Mouse (Mus musculus) embryonic facial prominence, embryonic 14.5 days (tissue): ENCODE data around the gene Gm38392. TPM values are rescaled to one million over a fixed set of nuclear protein-coding genes. Genes with fewer than 3 reads are reported as not detected.
A peak's percentile ranks its signal among the peaks of the same experiment; 100 is the strongest.

Experiments used
- ATAC-seq: fragments of 200-750 bp; cut with Nextera tagmentation; 2 replicates; pipeline ENCODE4 v1.8.0; 2017; ENCODE audit warnings: low read depth, moderate number of reproducible peaks, moderate TSS enrichment
- DNase-seq: peaks from one replicate; pipeline ENCODE4 v3.0.0-alpha.2; 2015; ENCODE audit warnings: low spot score
- H3K27ac ChIP-seq: fragments of 300-500 bp; sonication (generic); replicated peaks from 2 replicates; pipeline ENCODE4 v1.5.1; 2014; ENCODE audit warnings: low read depth, mild to moderate bottlenecking, low read length, moderate library complexity
- H3K27me3 ChIP-seq: fragments of 300-500 bp; sonication (generic); replicated peaks from 2 replicates; pipeline ENCODE4 v1.6.1; 2014; ENCODE audit warnings: low read length; ENCODE audit not compliant: control insufficient read depth, insufficient read depth
- H3K36me3 ChIP-seq: fragments of 300-500 bp; sonication (generic); 2 replicates; pipeline ENCODE4 v1.6.1; 2014; ENCODE audit warnings: low read length, mixed read lengths; ENCODE audit not compliant: control insufficient read depth, insufficient read depth
- H3K4me1 ChIP-seq: fragments of 300-500 bp; sonication (generic); 2 replicates; pipeline ENCODE4 v1.6.1; 2014; ENCODE audit warnings: antibody characterized with exemption, low read length; ENCODE audit not compliant: control insufficient read depth, insufficient read depth
- H3K4me2 ChIP-seq: fragments of 300-500 bp; sonication (generic); 2 replicates; pipeline ENCODE4 v1.6.1; 2014; ENCODE audit warnings: low read depth, mild to moderate bottlenecking, low read length, moderate library complexity, mixed read lengths
- H3K4me3 ChIP-seq: fragments of 300-500 bp; sonication (generic); 2 replicates; pipeline ENCODE4 v1.5.1; 2014; ENCODE audit warnings: low read depth, mild to moderate bottlenecking, low read length
- H3K9ac ChIP-seq: fragments of 300-500 bp; sonication (generic); 2 replicates; pipeline ENCODE4 v1.6.1; 2014; ENCODE audit warnings: low read depth, mild to moderate bottlenecking, low read length, moderate library complexity, mixed read lengths
- H3K9me3 ChIP-seq: fragments of 300-500 bp; sonication (generic); 2 replicates; pipeline ENCODE4 v1.6.1; 2016; ENCODE audit warnings: low read length; ENCODE audit not compliant: control insufficient read depth
- WGBS: fragments of 180-500 bp; shearing (Covaris S2); extraction: QIAGEN DNeasy Blood & Tissue Kit; methylation state at CpG from one replicate; pipeline ENCODE4 v1.1.7; 2014; 5-methylcytosine and 5-hydroxymethylcytosine counted together
- polyA plus RNA-seq: library from polyadenylated mRNA; unstranded; fragments of >200 nt; fragmentation: Nextera tagmentation; extraction: Ambion mirVana; gene quantifications from 2 replicates; pipeline ENCODE4 v1.2.1, GENCODE M21; 2014

Gm38392 gene
- polyA plus RNA-seq, 1 experiment from 2014 or later, result not detected

DNA sequence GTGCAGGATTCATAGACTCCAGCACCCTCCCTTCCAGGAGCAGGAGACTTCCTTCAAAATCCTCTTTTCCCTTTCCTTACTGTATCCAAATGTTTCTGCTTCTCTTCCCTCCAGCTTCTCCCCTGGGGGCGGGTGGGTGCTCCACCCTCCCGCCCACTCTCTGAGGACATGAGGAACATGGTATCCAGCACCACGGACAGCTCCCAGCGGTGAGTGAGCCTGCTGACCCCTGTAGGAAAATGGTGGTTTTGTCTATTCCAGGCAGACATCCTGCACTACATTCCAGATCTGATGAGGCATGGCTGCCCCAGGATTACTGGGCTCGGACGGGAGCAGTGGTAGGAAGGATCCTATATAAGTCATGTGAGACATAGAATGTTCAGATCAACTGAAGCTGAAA lies 66.2 kb downstream of the Gm38392 start:
- Histone ChIP-seq H3K4me2 (no peak overlapping the region), H3K4me1 (no peaks in the 10 kb centered on the region), H3K27ac (no peak overlapping the region), H3K36me3 (no peaks in the 10 kb centered on the region), H3K27me3 (peaks cover 67% of the 10 kb centered on the region), H3K9me3 (no peaks in the 10 kb centered on the region), H3K4me3 (no peak overlapping the region), H3K9ac (no peak overlapping the region)
- 0% methylated on average over 6 of the region's 6 CpGs for WGBS
- ATAC-seq (no peak), DNase-seq (peak; percentile 89)

DNA sequence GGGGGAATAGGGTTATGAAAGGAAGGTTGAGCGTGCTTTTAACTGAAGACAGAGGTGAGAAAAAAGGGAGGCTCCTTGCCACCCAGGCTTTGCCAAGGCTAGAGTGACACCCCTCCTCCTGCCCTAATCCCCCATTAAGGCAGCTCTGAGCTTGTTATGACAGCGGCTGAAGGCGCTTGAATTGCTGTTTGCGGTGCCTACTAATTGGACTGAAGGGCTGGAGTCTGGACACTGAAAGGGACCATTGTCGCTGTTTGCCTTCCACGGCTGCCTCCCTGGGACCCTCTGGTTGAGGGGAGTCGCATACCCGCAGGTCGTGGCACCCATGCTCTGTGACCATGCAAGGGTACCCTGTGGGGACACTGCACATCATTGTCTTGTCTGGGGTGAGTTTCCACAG lies 67.1 kb downstream of the Gm38392 start:
- WGBS, result 15% methylated on average over 9 of the region's 9 CpGs
- Histone ChIP-seq H3K36me3 (no peaks in the 10 kb centered on the region), H3K4me2 (no peak overlapping the region), H3K4me3 (no peak overlapping the region), H3K4me1 (0 out of 2 replicates have a peak, but pooled peaks cover 7% of the 10 kb centered on the region), H3K27me3 (peaks cover 74% of the 10 kb centered on the region), H3K9ac (no peak overlapping the region), H3K27ac (no peak overlapping the region), H3K9me3 (no peaks in the 10 kb centered on the region)
- DNase-seq (no peak), ATAC-seq (no peak)

- no peak overlapping the region for H3K27ac ChIP-seq
- H3K4me1 ChIP-seq, result 0 out of 2 replicates have a peak, but pooled peaks cover 9% of the 10 kb centered on the region
- no peak overlapping the region for H3K9ac ChIP-seq
- H3K9me3 ChIP-seq, result no peaks in the 10 kb centered on the region
- DNase-seq, result no peak
- no peaks in the 10 kb centered on the region for H3K36me3 ChIP-seq
- no peak overlapping the region for H3K4me3 ChIP-seq
- H3K27me3 ChIP-seq, result peaks cover 91% of the 10 kb centered on the region
- H3K4me2 ChIP-seq, result no peak overlapping the region
- no peak for ATAC-seq
- WGBS, result 43% methylated on average over 1 of the region's 2 CpGs
Observed at GRCm38 (mm10) chr3:88217679-88218078, 69.3 kb downstream of the Gm38392 start.

- ATAC-seq (no peak), DNase-seq (no peak)
- Histone ChIP-seq H3K4me2 (no peak overlapping the region), H3K27me3 (peaks cover 93% of the 10 kb centered on the region), H3K36me3 (no peaks in the 10 kb centered on the region), H3K4me1 (0 out of 2 replicates have a peak, but pooled peaks cover 9% of the 10 kb centered on the region), H3K27ac (no peak overlapping the region), H3K9me3 (no peaks in the 10 kb centered on the region), H3K9ac (no peak overlapping the region), H3K4me3 (no peak overlapping the region)
- 8% methylated on average over 7 of the region's 7 CpGs for WGBS
Observed at GRCm38 (mm10) chr3:88216534-88217326, 70.3 kb downstream of the Gm38392 start.

- Histone ChIP-seq H3K4me2 (peak overlapping the region; percentile 35; the same call in 1 of the 2 replicates), H3K27ac (no peak overlapping the region), H3K4me1 (0 out of 2 replicates have a peak, but pooled peaks cover 9% of the 10 kb centered on the region), H3K27me3 (peaks cover 95% of the 10 kb centered on the region), H3K36me3 (no peaks in the 10 kb centered on the region), H3K9ac (0 out of 2 replicates have a peak overlapping the region, but pooled peaks have one; percentile 19), H3K9me3 (no peaks in the 10 kb centered on the region), H3K4me3 (peak overlapping the region; percentile 26)
- DNase-seq, result no peak
- ATAC-seq, result no peak
- WGBS, result 2% methylated on average over 6 of the region's 6 CpGs
Observed at GRCm38 (mm10) chr3:88216116-88216515, 70.9 kb downstream of the Gm38392 start.

- Histone ChIP-seq H3K36me3 (no peaks in the 10 kb centered on the region), H3K4me1 (0 out of 2 replicates have a peak, but pooled peaks cover 9% of the 10 kb centered on the region), H3K9ac (0 out of 2 replicates have a peak overlapping the region, but pooled peaks have one; percentile 19), H3K27ac (no peak overlapping the region), H3K4me2 (peak overlapping the region; percentile 35), H3K4me3 (peak overlapping the region; percentile 26), H3K9me3 (no peaks in the 10 kb centered on the region), H3K27me3 (peaks cover 96% of the 10 kb centered on the region)
- DNase-seq (no peak), ATAC-seq (no peak)
- WGBS, result 2% methylated on average over 23 of the region's 23 CpGs
Observed at GRCm38 (mm10) chr3:88215553-88216004, 71.4 kb downstream of the Gm38392 start.

DNA sequence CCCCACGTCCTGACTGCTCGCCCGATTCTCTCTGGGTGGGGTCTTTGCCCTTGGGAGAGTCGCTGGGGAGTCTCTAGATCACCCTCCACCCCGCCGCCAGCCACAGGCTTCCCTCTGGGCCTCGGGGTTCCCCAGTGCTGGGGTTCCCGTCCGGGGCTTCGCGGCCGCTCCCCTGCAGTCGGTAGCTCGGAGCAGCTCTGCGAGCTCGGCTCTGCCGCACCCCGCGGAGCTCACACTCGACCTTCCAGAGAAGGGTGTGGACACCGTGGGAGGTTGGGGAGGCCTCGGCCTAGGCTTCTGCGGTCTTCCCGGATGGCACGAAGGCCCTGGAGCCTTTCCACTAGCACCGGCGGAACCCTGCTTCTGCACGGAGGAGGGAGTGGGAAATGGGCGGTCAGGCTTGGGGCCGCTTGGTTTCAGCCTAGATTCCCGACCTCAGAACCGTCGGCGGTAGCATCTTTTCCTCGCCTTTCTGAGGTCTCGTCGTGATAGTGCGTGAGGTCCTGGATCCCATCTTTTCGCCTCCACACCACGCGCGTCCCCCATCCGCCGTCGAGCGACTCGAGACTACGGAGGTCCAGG lies 71.9 kb downstream of the Gm38392 start:
- DNase-seq (no peak), ATAC-seq (no peak)
- Histone ChIP-seq H3K9me3 (no peaks in the 10 kb centered on the region), H3K4me2 (peak overlapping the region; percentile 35), H3K4me1 (0 out of 2 replicates have a peak, but pooled peaks cover 9% of the 10 kb centered on the region), H3K9ac (0 out of 2 replicates have a peak overlapping the region, but pooled peaks have one; percentile 19), H3K36me3 (no peaks in the 10 kb centered on the region), H3K27me3 (peaks cover 96% of the 10 kb centered on the region), H3K27ac (no peak overlapping the region), H3K4me3 (peak overlapping the region; percentile 26)
- WGBS, result 1% methylated on average over 44 of the region's 48 CpGs

GRCm38 (mm10) chr3:88214197-88214938 lies 72.6 kb downstream of the Gm38392 start:
- H3K9me3 ChIP-seq, result no peaks in the 10 kb centered on the region
- H3K36me3 ChIP-seq, result no peaks in the 10 kb centered on the region
- 0 out of 2 replicates have a peak, but pooled peaks cover 9% of the 10 kb centered on the region for H3K4me1 ChIP-seq
- DNase-seq (no peak), ATAC-seq (peak; percentile 12; the same call in 1 of the 2 replicates)
- 0 out of 2 replicates have a peak overlapping the region, but pooled peaks have one; percentile 19 for H3K9ac ChIP-seq
- H3K27me3 ChIP-seq, result peaks cover 96% of the 10 kb centered on the region
- 1% methylated on average over 39 of the region's 42 CpGs for WGBS
- no peak overlapping the region for H3K27ac ChIP-seq
- H3K4me3 ChIP-seq, result peak overlapping the region; percentile 26
- H3K4me2 ChIP-seq, result peak overlapping the region; percentile 35; the same call in 1 of the 2 replicates
